Mouse (Mus musculus): Measurements from ENCODE around the gene Kcnk5. TPM values are rescaled to one million over a fixed set of nuclear protein-coding genes. Genes with fewer than 3 reads are reported as not detected.

Gene Kcnk5
- polyA plus RNA-seq, 1 experiment from 2014 or later, result 1.8 TPM

GRCm38 (mm10) chr14:20177494-20178123 is 4.0 kb downstream of the Kcnk5 start:
- no peak overlapping the region for H3K9ac ChIP-seq
- no peaks in the 10 kb centered on the region for H3K9me3 ChIP-seq (replicated peaks)
- no peaks in the 10 kb centered on the region for H3K27me3 ChIP-seq
- no peak overlapping the region for H3K4me2 ChIP-seq
- ATAC-seq (replicated peaks; ENCODE audit: insufficient number of reproducible peaks, insufficient read depth, low FRiP score, low read depth), result no peak
- H3K4me3 ChIP-seq, result no peak overlapping the region
- H3K4me1 ChIP-seq (replicated peaks), result peaks cover 22% of the 10 kb centered on the region
- WGBS, result 75% methylated on average over 9 of the region's 9 CpGs
- no peak overlapping the region for H3K27ac ChIP-seq
- no peaks in the 10 kb centered on the region for H3K36me3 ChIP-seq

- 71% methylated on average over 4 of the region's 4 CpGs for WGBS
- no peak for ATAC-seq (replicated peaks; ENCODE audit: insufficient number of reproducible peaks, insufficient read depth, low FRiP score, low read depth)
Measured at GRCm38 (mm10) chr14:20175705-20176104, 5.9 kb downstream of the Kcnk5 start.

GRCm38 (mm10) chr14:20175114-20175513 is 6.5 kb downstream of the Kcnk5 start:
- H3K9ac ChIP-seq, result no peak overlapping the region
- no peak for ATAC-seq (replicated peaks; ENCODE audit: insufficient number of reproducible peaks, insufficient read depth, low FRiP score, low read depth)
- no peaks in the 10 kb centered on the region for H3K27me3 ChIP-seq
- no peaks in the 10 kb centered on the region for H3K9me3 ChIP-seq (replicated peaks)
- no peaks in the 10 kb centered on the region for H3K36me3 ChIP-seq
- no peak overlapping the region for H3K27ac ChIP-seq
- H3K4me3 ChIP-seq, result no peak overlapping the region
- H3K4me2 ChIP-seq, result no peak overlapping the region
- H3K4me1 ChIP-seq (replicated peaks), result peaks cover 18% of the 10 kb centered on the region
- 88% methylated on average over 7 of the region's 7 CpGs for WGBS

More at GRCm38 (mm10) chr14:20175705-20176104, 5.9 kb downstream of the Kcnk5 start:
- H3K4me1 ChIP-seq (replicated peaks), result peaks cover 24% of the 10 kb centered on the region
- no peak overlapping the region for H3K4me2 ChIP-seq
- H3K27ac ChIP-seq, result no peak overlapping the region
- H3K27me3 ChIP-seq, result no peaks in the 10 kb centered on the region
- no peak overlapping the region for H3K4me3 ChIP-seq
- no peaks in the 10 kb centered on the region for H3K9me3 ChIP-seq (replicated peaks)
- no peak overlapping the region for H3K9ac ChIP-seq
- H3K36me3 ChIP-seq, result no peaks in the 10 kb centered on the region

- H3K9ac ChIP-seq, result no peak overlapping the region
- no peak overlapping the region for H3K4me2 ChIP-seq
- H3K27me3 ChIP-seq, result no peaks in the 10 kb centered on the region
- ATAC-seq (replicated peaks; ENCODE audit: insufficient number of reproducible peaks, insufficient read depth, low FRiP score, low read depth), result no peak
- H3K27ac ChIP-seq, result no peak overlapping the region
- H3K4me1 ChIP-seq (replicated peaks), result peaks cover 15% of the 10 kb centered on the region
- H3K36me3 ChIP-seq, result no peaks in the 10 kb centered on the region
- no peaks in the 10 kb centered on the region for H3K9me3 ChIP-seq (replicated peaks)
- WGBS, result 79% methylated on average over 6 of the region's 6 CpGs
- H3K4me3 ChIP-seq, result no peak overlapping the region
Measured at GRCm38 (mm10) chr14:20174696-20175095, 6.9 kb downstream of the Kcnk5 start.

GRCm38 (mm10) chr14:20173873-20174490 is 7.6 kb downstream of the Kcnk5 start:
- no peak overlapping the region for H3K9ac ChIP-seq
- peaks cover 12% of the 10 kb centered on the region for H3K4me1 ChIP-seq (replicated peaks)
- no peaks in the 10 kb centered on the region for H3K36me3 ChIP-seq
- no peaks in the 10 kb centered on the region for H3K9me3 ChIP-seq (replicated peaks)
- H3K4me2 ChIP-seq, result no peak overlapping the region
- peak overlapping the region; percentile 28; the same call in 1 of the 2 replicates for H3K27ac ChIP-seq
- H3K27me3 ChIP-seq, result no peaks in the 10 kb centered on the region
- no peak overlapping the region for H3K4me3 ChIP-seq
- WGBS, result 84% methylated on average over 14 of the region's 14 CpGs
- ATAC-seq (replicated peaks; ENCODE audit: insufficient number of reproducible peaks, insufficient read depth, low FRiP score, low read depth), result no peak

- Histone ChIP-seq H3K9me3 (replicated peaks) (no peaks in the 10 kb centered on the region), H3K27me3 (no peaks in the 10 kb centered on the region), H3K9ac (no peak overlapping the region), H3K36me3 (no peaks in the 10 kb centered on the region), H3K27ac (peak overlapping the region; percentile 28; the same call in 1 of the 2 replicates), H3K4me3 (no peak overlapping the region), H3K4me1 (replicated peaks) (peaks cover 12% of the 10 kb centered on the region), H3K4me2 (no peak overlapping the region)
- no peak for ATAC-seq (replicated peaks; ENCODE audit: insufficient number of reproducible peaks, insufficient read depth, low FRiP score, low read depth)
- WGBS, result 41% methylated on average over 4 of the region's 4 CpGs
Measured at GRCm38 (mm10) chr14:20172924-20173323, 8.7 kb downstream of the Kcnk5 start.

- H3K4me3 ChIP-seq, result no peak overlapping the region
- no peak overlapping the region for H3K4me2 ChIP-seq
- peak overlapping the region; percentile 28; the same call in 1 of the 2 replicates for H3K27ac ChIP-seq
- H3K4me1 ChIP-seq (replicated peaks), result peaks cover 12% of the 10 kb centered on the region
- H3K9me3 ChIP-seq (replicated peaks), result no peaks in the 10 kb centered on the region
- ATAC-seq (replicated peaks; ENCODE audit: insufficient number of reproducible peaks, insufficient read depth, low FRiP score, low read depth), result no peak
- H3K27me3 ChIP-seq, result no peaks in the 10 kb centered on the region
- H3K9ac ChIP-seq, result no peak overlapping the region
- 57% methylated on average over 5 of the region's 5 CpGs for WGBS
- H3K36me3 ChIP-seq, result no peaks in the 10 kb centered on the region
Measured at GRCm38 (mm10) chr14:20172509-20172908, 9.1 kb downstream of the Kcnk5 start.

- Histone ChIP-seq H3K9ac (no peak overlapping the region), H3K4me1 (replicated peaks) (peaks cover 12% of the 10 kb centered on the region), H3K36me3 (no peaks in the 10 kb centered on the region), H3K27ac (no peak overlapping the region), H3K4me2 (no peak overlapping the region), H3K27me3 (no peaks in the 10 kb centered on the region), H3K4me3 (no peak overlapping the region), H3K9me3 (replicated peaks) (no peaks in the 10 kb centered on the region)
- ATAC-seq (replicated peaks; ENCODE audit: insufficient number of reproducible peaks, insufficient read depth, low FRiP score, low read depth), result no peak
- WGBS, result 58% methylated on average over 3 of the region's 3 CpGs
Measured at GRCm38 (mm10) chr14:20171840-20172239, 9.8 kb downstream of the Kcnk5 start.

GRCm38 (mm10) chr14:20169251-20169650 is 12.4 kb downstream of the Kcnk5 start:
- Histone ChIP-seq H3K4me2 (no peak overlapping the region), H3K4me3 (no peak overlapping the region), H3K27ac (no peak overlapping the region), H3K27me3 (no peaks in the 10 kb centered on the region), H3K9me3 (replicated peaks) (no peaks in the 10 kb centered on the region), H3K36me3 (no peaks in the 10 kb centered on the region), H3K9ac (no peak overlapping the region), H3K4me1 (replicated peaks) (peaks cover 25% of the 10 kb centered on the region)
- no peak for ATAC-seq (replicated peaks; ENCODE audit: insufficient number of reproducible peaks, insufficient read depth, low FRiP score, low read depth)
- 89% methylated on average over 4 of the region's 4 CpGs for WGBS

- H3K4me3 ChIP-seq, result no peak overlapping the region
- no peaks in the 10 kb centered on the region for H3K9me3 ChIP-seq (replicated peaks)
- no peaks in the 10 kb centered on the region for H3K27me3 ChIP-seq
- peaks cover 25% of the 10 kb centered on the region for H3K4me1 ChIP-seq (replicated peaks)
- no peak overlapping the region for H3K9ac ChIP-seq
- ATAC-seq (replicated peaks; ENCODE audit: insufficient number of reproducible peaks, insufficient read depth, low FRiP score, low read depth), result no peak
- 64% methylated on average over 1 of the region's 1 CpGs for WGBS
- H3K4me2 ChIP-seq, result no peak overlapping the region
- H3K27ac ChIP-seq, result no peak overlapping the region
- H3K36me3 ChIP-seq, result no peaks in the 10 kb centered on the region
Measured at GRCm38 (mm10) chr14:20168478-20168877, 13.1 kb downstream of the Kcnk5 start.

GRCm38 (mm10) chr14:20168054-20168453 is 13.6 kb downstream of the Kcnk5 start:
- H3K27me3 ChIP-seq, result no peaks in the 10 kb centered on the region
- H3K9me3 ChIP-seq (replicated peaks), result no peaks in the 10 kb centered on the region
- H3K36me3 ChIP-seq, result no peaks in the 10 kb centered on the region
- WGBS, result 90% methylated on average over 2 of the region's 2 CpGs
- H3K4me1 ChIP-seq (replicated peaks), result peaks cover 23% of the 10 kb centered on the region
- H3K4me3 ChIP-seq, result no peak overlapping the region
- H3K9ac ChIP-seq, result no peak overlapping the region
- no peak overlapping the region for H3K27ac ChIP-seq
- no peak for ATAC-seq (replicated peaks; ENCODE audit: insufficient number of reproducible peaks, insufficient read depth, low FRiP score, low read depth)
- H3K4me2 ChIP-seq, result no peak overlapping the region

- no peaks in the 10 kb centered on the region for H3K9me3 ChIP-seq (replicated peaks)
- 52% methylated on average over 1 of the region's 1 CpGs for WGBS
- no peak overlapping the region for H3K4me3 ChIP-seq
- H3K36me3 ChIP-seq, result no peaks in the 10 kb centered on the region
- no peaks in the 10 kb centered on the region for H3K27me3 ChIP-seq
- no peak overlapping the region for H3K4me2 ChIP-seq
- peak; percentile 75 for ATAC-seq (replicated peaks; ENCODE audit: insufficient number of reproducible peaks, insufficient read depth, low FRiP score, low read depth)
- H3K27ac ChIP-seq, result no peak overlapping the region
- peaks cover 26% of the 10 kb centered on the region for H3K4me1 ChIP-seq (replicated peaks)
- H3K9ac ChIP-seq, result no peak overlapping the region
Measured at GRCm38 (mm10) chr14:20165413-20165812, 16.2 kb downstream of the Kcnk5 start.

Measured in heart, embryonic 15.5 days (tissue).